Mouse (Mus musculus) olfactory bulb, adult 2 months (tissue): ENCODE data around the gene Tph2.

Source experiments
- CTCF ChIP-seq: fragments of 200-500 bp; IDR thresholded peaks from 2 replicates; pipeline ENCODE4 v1.5.1; 2012; ENCODE audit warnings: low read depth, mild to moderate bottlenecking, low read length, moderate library complexity; ENCODE audit not compliant: insufficient read depth
- POLR2A ChIP-seq: fragments of 200-500 bp; IDR thresholded peaks from 2 replicates; pipeline ENCODE4 v1.6.1; 2012; ENCODE audit warnings: mild to moderate bottlenecking, low read depth, low read length, moderate library complexity; ENCODE audit not compliant: insufficient read depth

GRCm38 (mm10) chr10:115181034-115181433, 3.8 kb downstream of the Tph2 start:
- TF ChIP-seq CTCF (no peak), POLR2A (no peak)
